Mouse (Mus musculus) gastrocnemius, adult 2 months (tissue): ENCODE data around the gene Dnajb5. TPM values are rescaled to one million over a fixed set of nuclear protein-coding genes. Genes with fewer than 3 reads are reported as not detected.

ENCODE experiments used
- DNase-seq: peaks from one replicate; pipeline ENCODE4 v3.0.0; 2022
- H3K27ac ChIP-seq: fragments of 200-600 bp; 2 replicates; pipeline ENCODE4 v1.8.1; 2022; ENCODE audit warnings: mild to moderate bottlenecking
- H3K4me3 ChIP-seq: fragments of 200-600 bp; 2 replicates; pipeline ENCODE4 v1.8.1; 2022; ENCODE audit warnings: mild to moderate bottlenecking, moderate library complexity
- CTCF ChIP-seq: fragments of 200-600 bp; IDR thresholded peaks from 2 replicates; pipeline ENCODE4 v1.8.1; 2022; ENCODE audit warnings: antibody characterized with exemption, mild to moderate bottlenecking, moderate library complexity
- intact Hi-C: fragments of 180-260 bp; cut with DNase I; formaldehyde crosslinking; loops from one replicate; pipeline ENCODE4 v1.15.1; 2025
- total RNA-seq, 2 experiments: library from RNA; stranded (reverse); gene quantifications; 2 replicates each; pipeline ENCODE4 v1.2.3; 2021

The Dnajb5 gene
- total RNA-seq, 2 experiments from 2014 or later: 178 to 216 TPM

GRCm38 (mm10) chr4:42946733-42947290, 2.8 kb upstream of the Dnajb5 start:
- Histone ChIP-seq H3K4me3 (no peak overlapping the region), H3K27ac (no peak overlapping the region)
- intact Hi-C loops: loop anchor here (1.0 kb wide), 1 partner anchor 70 kb away; no protein-coding TSS in a partner anchor
- no peak for TF ChIP-seq CTCF
- DNase-seq: no peak

- Histone ChIP-seq H3K4me3 (no peak overlapping the region), H3K27ac (peak overlapping the region; percentile 92)
- TF ChIP-seq CTCF: no peak
- intact Hi-C loops: no loop called here
- peak; percentile 25 for DNase-seq
These were observed 1.1 kb upstream of the Dnajb5 start for GRCm38 (mm10) chr4:42948527-42948926.

GRCm38 (mm10) chr4:42949051-42949675, 451 bp upstream of the Dnajb5 start:
- peak overlapping the region; percentile 93 for H3K4me3 ChIP-seq
- no peak for TF ChIP-seq CTCF
- intact Hi-C loops: no loop called here
- no peak for DNase-seq
- H3K27ac ChIP-seq: peak overlapping the region; percentile 92

- H3K27ac ChIP-seq: peak overlapping the region; percentile 100
- DNase-seq: peak; percentile 96
- TF ChIP-seq CTCF: no peak
- intact Hi-C loops: loop anchor here (10.0 kb wide), 1 partner anchor 1195 kb away; the partner anchor contains the start of genes Galt and Sigmar1
- H3K4me3 ChIP-seq: peak overlapping the region; percentile 93
These were observed 498 bp downstream of the Dnajb5 start for GRCm38 (mm10) chr4:42950065-42950558.

GRCm38 (mm10) chr4:42951206-42952195, 1.9 kb downstream of the Dnajb5 start:
- peak; percentile 59 for DNase-seq
- no peak for TF ChIP-seq CTCF
- Histone ChIP-seq H3K27ac (peak overlapping the region; percentile 100), H3K4me3 (peak overlapping the region; percentile 93)
- intact Hi-C loops: loop anchor here (10.0 kb wide), 1 partner anchor 1197 kb away; the partner anchor contains the start of genes Galt and Sigmar1

- Histone ChIP-seq H3K27ac (peak overlapping the region; percentile 100), H3K4me3 (peak overlapping the region; percentile 93)
- peak; percentile 94 for DNase-seq
- no peak for TF ChIP-seq CTCF
- intact Hi-C loops: loop anchor here (10.0 kb wide), 1 partner anchor 1198 kb away; the partner anchor contains the start of genes Galt and Sigmar1
These were observed 2.9 kb downstream of the Dnajb5 start for GRCm38 (mm10) chr4:42952563-42952962.

GRCm38 (mm10) chr4:42953435-42954094, 4.0 kb downstream of the Dnajb5 start:
- H3K4me3 ChIP-seq: peak overlapping the region; percentile 93

GRCm38 (mm10) chr4:42954297-42954696, 4.7 kb downstream of the Dnajb5 start:
- intact Hi-C loops: loop anchor here (10.0 kb wide), 1 partner anchor 1199 kb away; the partner anchor contains the start of genes Galt and Sigmar1
- peak; percentile 87 for DNase-seq
- peak; percentile 98; the same call in 1 of the 2 replicates for TF ChIP-seq CTCF
- peak overlapping the region; percentile 93 for H3K4me3 ChIP-seq
- peak overlapping the region; percentile 100 for H3K27ac ChIP-seq

More at GRCm38 (mm10) chr4:42953435-42954094, 4.0 kb downstream of the Dnajb5 start:
- no peak for TF ChIP-seq CTCF
- peak overlapping the region; percentile 100 for H3K27ac ChIP-seq
- DNase-seq: peak; percentile 93
- intact Hi-C loops: loop anchor here (10.0 kb wide), 1 partner anchor 1199 kb away; the partner anchor contains the start of genes Galt and Sigmar1

GRCm38 (mm10) chr4:42955200-42955599, 5.6 kb downstream of the Dnajb5 start:
- intact Hi-C loops: loop anchor here (10.0 kb wide), 1 partner anchor 1200 kb away; the partner anchor contains the start of genes Galt and Sigmar1
- H3K27ac ChIP-seq: peak overlapping the region; percentile 100
- H3K4me3 ChIP-seq: peak overlapping the region; percentile 93
- DNase-seq: peak; percentile 52
- peak; percentile 25; the same call in 1 of the 2 replicates for TF ChIP-seq CTCF

- H3K4me3 ChIP-seq: peak overlapping the region; percentile 93
- H3K27ac ChIP-seq: peak overlapping the region; percentile 100
- no peak for TF ChIP-seq CTCF
- DNase-seq: no peak
- intact Hi-C loops: loop anchor here (10.0 kb wide), 1 partner anchor 1202 kb away; the partner anchor contains the start of genes Galt and Sigmar1
These were observed 7.0 kb downstream of the Dnajb5 start for GRCm38 (mm10) chr4:42956581-42956980.

GRCm38 (mm10) chr4:42957306-42957705, 7.7 kb downstream of the Dnajb5 start:
- peak overlapping the region; percentile 93 for H3K4me3 ChIP-seq
- H3K27ac ChIP-seq: peak overlapping the region; percentile 100
- no peak for TF ChIP-seq CTCF
- peak; percentile 18 for DNase-seq
- intact Hi-C loops: loop anchor here (10.0 kb wide), 1 partner anchor 1203 kb away; the partner anchor contains the start of genes Galt and Sigmar1
